8 mouse cellular contexts compared by ENCODE assay signal in the genomic region with DNA sequence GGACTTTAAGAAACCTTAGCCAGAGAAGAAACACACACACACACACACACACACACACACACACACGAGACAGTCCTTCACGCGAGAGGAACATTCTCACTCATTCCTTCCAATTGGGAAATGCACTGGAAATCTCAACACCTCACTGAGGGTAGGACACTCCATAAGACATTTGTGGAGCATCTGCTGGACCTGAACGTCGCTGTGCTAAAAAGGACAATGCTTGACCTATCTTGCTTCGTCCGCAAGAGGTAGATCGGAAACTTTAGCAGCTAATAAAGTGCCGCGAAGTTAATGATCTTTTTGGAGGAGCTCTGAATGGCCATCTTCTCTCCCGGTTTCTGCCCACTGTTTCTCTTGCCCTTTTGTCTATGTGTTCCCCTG. TPM values are rescaled to one million over a fixed set of nuclear protein-coding genes. Genes with fewer than 3 reads are reported as not detected.
A peak's percentile ranks its signal among the peaks of the same experiment; 100 is the strongest.
DNase-seq lines count a peak whose midpoint lies in the region; ATAC-seq and TF ChIP-seq lines count a peak whose summit lies in the region.

No protein-coding gene starts in this region.

- no peak for ATAC-seq in heart, postnatal 0 days (ENCODE audit: insufficient read depth, low read depth)
- ATAC-seq in forebrain, embryonic 16.5 days = no peak
- no peak for ATAC-seq in midbrain, embryonic 12.5 days (ENCODE audit: low FRiP score, low read depth)

- no peak for TF ChIP-seq CTCF in heart, postnatal 0 days (IDR thresholded peaks at IDR 0.05; ENCODE audit: low read depth)

- peak overlapping the region; percentile 92; the same call in 1 of the 2 replicates for H3K4me2 ChIP-seq in heart, postnatal 0 days (ENCODE audit: low read depth, low read length)
- peak overlapping the region; percentile 80 for H3K4me2 ChIP-seq in forebrain, embryonic 16.5 days (ENCODE audit: low read length)
- H3K4me2 ChIP-seq in midbrain, embryonic 12.5 days (replicated peaks) = peak overlapping the region; percentile 83

- DNase-seq in heart, postnatal 0 days (ENCODE audit: low spot score) = no peak
- no peak for DNase-seq in heart, adult 8-10 months (ENCODE audit: low spot score)
- peak; percentile 18 for DNase-seq in ZHBTc4 (ENCODE audit: low read depth, low spot score)
- no peak for DNase-seq in urinary bladder, postnatal 14 days (ENCODE audit: low spot score)
- DNase-seq in thymus, adult 18-20 months = no peak
- DNase-seq in kidney, postnatal 14 days = no peak

- H3K9me3 ChIP-seq in heart, postnatal 0 days (replicated peaks; ENCODE audit: control insufficient read depth, low read length) = no peaks in the 10 kb centered on the region
- no peaks in the 10 kb centered on the region for H3K9me3 ChIP-seq in forebrain, embryonic 16.5 days (ENCODE audit: control insufficient read depth, low read length)
- no peaks in the 10 kb centered on the region for H3K9me3 ChIP-seq in midbrain, embryonic 12.5 days

- peaks cover 20% of the 10 kb centered on the region for H3K27me3 ChIP-seq in heart, postnatal 0 days (ENCODE audit: control insufficient read depth, insufficient read depth, low read length)
- H3K27me3 ChIP-seq in forebrain, embryonic 16.5 days (replicated peaks; ENCODE audit: control insufficient read depth, insufficient read depth, low read length) = 0 out of 2 replicates have a peak, but pooled peaks cover 3% of the 10 kb centered on the region
- H3K27me3 ChIP-seq in midbrain, embryonic 12.5 days = peaks cover 22% of the 10 kb centered on the region

- TF ChIP-seq EP300 in heart, postnatal 0 days (IDR thresholded peaks at IDR 0.05; ENCODE audit: low read depth) = no peak

- no peaks in the 10 kb centered on the region for H3K36me3 ChIP-seq in heart, postnatal 0 days (replicated peaks; ENCODE audit: control insufficient read depth, insufficient read depth, low read length)
- H3K36me3 ChIP-seq in forebrain, embryonic 16.5 days (ENCODE audit: control insufficient read depth, insufficient read depth) = no peaks in the 10 kb centered on the region
- H3K36me3 ChIP-seq in midbrain, embryonic 12.5 days = no peaks in the 10 kb centered on the region

- 52% methylated on average over 11 of the region's 11 CpGs for WGBS in heart, postnatal 0 days
- 39% methylated on average over 11 of the region's 11 CpGs for WGBS in forebrain, embryonic 16.5 days
- WGBS in midbrain, embryonic 12.5 days = 45% methylated on average over 11 of the region's 11 CpGs

- H3K9ac ChIP-seq in heart, postnatal 0 days (replicated peaks; ENCODE audit: low read depth, low read length) = no peak overlapping the region
- H3K9ac ChIP-seq in forebrain, embryonic 16.5 days (replicated peaks; ENCODE audit: low read depth, low read length) = peak overlapping the region; percentile 57
- H3K9ac ChIP-seq in midbrain, embryonic 12.5 days (replicated peaks) = no peak overlapping the region

- peaks cover 12% of the 10 kb centered on the region; the same call in 1 of the 2 replicates for H3K4me1 ChIP-seq in heart, postnatal 0 days (ENCODE audit: control insufficient read depth, insufficient read depth)
- H3K4me1 ChIP-seq in forebrain, embryonic 16.5 days (replicated peaks; ENCODE audit: control insufficient read depth, insufficient read depth, low read length) = peaks cover 17% of the 10 kb centered on the region
- H3K4me1 ChIP-seq in midbrain, embryonic 12.5 days = peaks cover 18% of the 10 kb centered on the region

- no peak overlapping the region for H3K27ac ChIP-seq in heart, postnatal 0 days (ENCODE audit: low read depth)
- H3K27ac ChIP-seq in forebrain, embryonic 16.5 days (ENCODE audit: low read length) = no peak overlapping the region
- no peak overlapping the region for H3K27ac ChIP-seq in midbrain, embryonic 12.5 days (replicated peaks)

- H3K4me3 ChIP-seq in heart, postnatal 0 days (ENCODE audit: low read depth, low read length) = peak overlapping the region; percentile 56; the same call in 1 of the 2 replicates
- peak overlapping the region; percentile 46 for H3K4me3 ChIP-seq in forebrain, embryonic 16.5 days (replicated peaks; ENCODE audit: low read length)
- peak overlapping the region; percentile 57 for H3K4me3 ChIP-seq in midbrain, embryonic 12.5 days

RNA-seq across cellular contexts. Expression of a gene that starts 1.7 kb away (rescaled TPM):
- total RNA-seq in heart, postnatal 0 days (2014; rRNA removed; ENCODE audit: low replicate concordance) = not detected in 2 replicates
- not detected in 2 replicates for polyA plus RNA-seq in heart, postnatal 0 days (2015; fragmentation: Nextera tagmentation; extraction: Ambion mirVana)
- total RNA-seq in heart, adult 8-10 months (2022) = not detected
- polyA plus RNA-seq in forebrain, embryonic 16.5 days (2015; fragmentation: Nextera tagmentation; extraction: Ambion mirVana) = 0.27 and 0.43 TPM in 2 replicates
- 0.40 and 0.51 TPM in 2 replicates for polyA plus RNA-seq in midbrain, embryonic 12.5 days (2016; fragmentation: Nextera tagmentation; extraction: Ambion mirVana)

RNA-seq across cellular contexts. Expression of a gene that starts 12.3 kb away (rescaled TPM):
- 29.1 and 34.5 TPM in 2 replicates for total RNA-seq in heart, postnatal 0 days (2014; rRNA removed; ENCODE audit: low replicate concordance)
- 4.4 and 4.6 TPM in 2 replicates for polyA plus RNA-seq in heart, postnatal 0 days (2015; fragmentation: Nextera tagmentation; extraction: Ambion mirVana)
- total RNA-seq in heart, adult 8-10 months (2022) = 10 to 100 TPM; 10.5 to 12.8 (median 12.1) TPM
- 20.8 and 24.0 TPM in 2 replicates for polyA plus RNA-seq in forebrain, embryonic 16.5 days (2015; fragmentation: Nextera tagmentation; extraction: Ambion mirVana)
- 35.5 and 38.2 TPM in 2 replicates for polyA plus RNA-seq in midbrain, embryonic 12.5 days (2016; fragmentation: Nextera tagmentation; extraction: Ambion mirVana)

RNA-seq across cellular contexts. Expression of a gene that starts 28.4 kb away (rescaled TPM):
- total RNA-seq in heart, postnatal 0 days (2014; rRNA removed; ENCODE audit: low replicate concordance) = 45.9 and 67.1 TPM in 2 replicates
- polyA plus RNA-seq in heart, postnatal 0 days (2015; fragmentation: Nextera tagmentation; extraction: Ambion mirVana) = 96.2 and 101 TPM in 2 replicates
- total RNA-seq in heart, adult 8-10 months (2022) = 10 to 100 TPM; 74.3 to 85.3 (median 75.9) TPM
- 201 and 202 TPM in 2 replicates for polyA plus RNA-seq in forebrain, embryonic 16.5 days (2015; fragmentation: Nextera tagmentation; extraction: Ambion mirVana)
- 187 and 190 TPM in 2 replicates for polyA plus RNA-seq in midbrain, embryonic 12.5 days (2016; fragmentation: Nextera tagmentation; extraction: Ambion mirVana)
